Mouse (Mus musculus) gastrocnemius, adult 18-20 months (tissue): ENCODE measurements around the gene Bank1. TPM values are rescaled to one million over a fixed set of nuclear protein-coding genes. Genes with fewer than 3 reads are reported as not detected.

ENCODE experiments used
- DNase-seq: peaks from one replicate; pipeline ENCODE4 v3.0.0; 2021; ENCODE audit warnings: low spot score
- total RNA-seq, 2 experiments: library from RNA; stranded (reverse); gene quantifications; 2 replicates each; pipeline ENCODE4 v1.2.3; 2021

The Bank1 gene
- total RNA-seq, 2 experiments from 2014 or later = 0.14 to 0.38 TPM

DNA sequence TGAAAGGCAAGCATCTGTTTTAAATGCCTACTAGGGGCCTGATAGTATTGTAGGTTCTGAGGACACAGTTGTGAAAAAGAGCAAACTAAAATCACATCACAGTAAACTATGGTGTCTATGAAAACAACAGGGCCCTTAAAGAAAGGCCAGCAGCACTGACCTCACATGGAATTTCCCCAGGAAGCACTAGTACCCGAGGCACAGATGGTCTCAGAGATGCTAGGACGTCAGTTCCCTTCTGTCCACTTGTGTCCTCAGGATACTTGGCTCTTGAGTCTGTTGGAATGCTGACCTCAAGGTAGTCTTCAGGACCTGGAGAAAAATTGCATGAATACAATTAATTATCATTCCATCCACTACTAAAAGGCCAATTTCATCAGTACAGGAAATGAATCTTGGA, 71.2 kb downstream of the Bank1 start:
- DNase-seq = no peak

DNA sequence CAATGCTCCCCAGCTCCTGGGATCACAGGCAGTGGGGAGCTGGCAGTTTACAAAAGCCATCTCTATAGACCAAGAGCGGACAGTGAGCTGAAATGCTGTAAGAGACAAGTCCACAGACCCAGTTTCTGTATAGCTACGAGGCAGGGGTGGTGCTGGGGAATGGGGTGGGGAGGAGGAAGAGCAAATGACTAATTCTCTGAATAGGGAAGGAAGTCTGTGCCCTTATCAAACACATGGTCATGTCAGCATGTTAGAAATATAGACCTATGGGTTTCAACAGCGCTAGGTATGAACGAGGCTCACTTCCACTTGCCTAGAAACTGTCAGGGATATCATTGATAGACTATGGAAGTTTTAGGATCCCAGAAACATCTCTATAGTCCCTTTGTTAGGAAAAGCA, 73.0 kb downstream of the Bank1 start:
- DNase-seq = no peak

DNA sequence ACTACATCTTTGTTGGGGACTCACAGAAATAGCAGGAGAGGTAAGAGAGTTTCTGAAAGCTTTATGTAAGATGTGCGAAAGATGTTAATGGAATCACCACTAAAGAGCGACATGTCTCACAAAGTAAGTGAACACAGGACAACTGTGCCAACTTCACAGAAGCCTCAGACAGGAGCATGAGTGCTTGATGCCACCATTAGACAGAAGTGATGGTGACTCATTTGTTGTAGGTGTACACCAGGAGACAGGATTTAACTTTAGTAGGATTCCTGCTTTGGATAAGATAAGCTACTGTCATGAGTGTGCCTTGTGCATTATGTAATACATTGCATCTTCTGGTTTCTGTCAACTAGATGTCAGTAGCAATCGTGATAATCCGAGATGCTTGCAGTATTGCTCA, 74.3 kb downstream of the Bank1 start:
- no peak for DNase-seq

DNA sequence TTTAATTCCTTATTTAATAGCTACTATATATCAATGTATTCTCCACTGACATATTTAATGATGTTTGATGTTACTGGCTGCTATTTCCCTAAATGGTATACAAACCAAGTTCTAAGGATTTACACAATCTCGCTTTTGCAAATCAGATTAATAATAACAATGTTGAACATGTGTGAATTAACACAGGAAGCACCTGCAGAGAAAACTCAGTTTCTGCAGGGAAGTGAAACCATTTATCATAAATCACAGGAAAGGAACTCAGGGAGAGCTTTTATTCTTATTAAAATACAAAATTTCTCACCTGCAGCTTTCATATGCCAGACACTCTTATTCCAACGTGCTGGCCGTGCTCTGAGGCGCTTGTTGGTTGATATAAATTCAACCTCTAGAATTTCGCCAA, 78.5 kb downstream of the Bank1 start:
- DNase-seq = no peak

DNA sequence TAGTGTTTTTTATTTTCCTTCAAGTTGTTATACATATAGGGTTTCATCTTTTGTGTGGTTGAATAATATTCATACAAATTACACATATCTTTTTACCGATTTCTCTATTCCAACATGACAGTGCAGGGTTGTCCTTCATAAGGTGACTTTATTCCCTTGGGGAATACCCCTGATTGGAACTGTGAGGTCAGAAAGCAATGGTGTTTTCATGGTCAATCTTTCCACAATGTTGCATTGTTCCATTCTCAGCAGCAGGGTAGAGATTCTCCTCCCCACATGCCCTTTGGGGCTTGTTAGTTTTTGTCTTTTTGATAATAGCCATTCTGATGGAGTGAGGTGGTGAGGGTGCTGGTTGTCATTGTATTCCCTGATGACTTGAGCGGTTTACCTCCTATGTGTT, 80.9 kb downstream of the Bank1 start:
- DNase-seq = no peak

DNA sequence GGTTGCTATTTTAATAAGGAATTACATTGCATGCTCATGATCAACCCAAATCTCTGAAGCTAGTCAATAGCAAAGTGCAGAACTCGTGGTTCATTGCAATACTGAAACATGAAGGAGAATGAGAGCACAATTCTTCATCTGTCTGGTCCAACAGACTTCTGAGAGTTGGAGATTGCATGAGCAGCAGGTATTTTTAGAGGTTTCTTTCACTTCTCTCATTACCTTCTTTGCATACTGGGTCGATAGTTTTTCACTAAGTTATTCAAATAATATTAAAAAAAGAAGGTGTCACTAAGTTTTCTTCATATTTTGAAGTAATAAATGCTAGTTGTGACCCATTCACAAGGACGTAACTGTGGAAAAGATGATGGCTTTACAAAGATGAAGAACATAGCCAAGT, 87.1 kb downstream of the Bank1 start:
- no peak for DNase-seq

DNA sequence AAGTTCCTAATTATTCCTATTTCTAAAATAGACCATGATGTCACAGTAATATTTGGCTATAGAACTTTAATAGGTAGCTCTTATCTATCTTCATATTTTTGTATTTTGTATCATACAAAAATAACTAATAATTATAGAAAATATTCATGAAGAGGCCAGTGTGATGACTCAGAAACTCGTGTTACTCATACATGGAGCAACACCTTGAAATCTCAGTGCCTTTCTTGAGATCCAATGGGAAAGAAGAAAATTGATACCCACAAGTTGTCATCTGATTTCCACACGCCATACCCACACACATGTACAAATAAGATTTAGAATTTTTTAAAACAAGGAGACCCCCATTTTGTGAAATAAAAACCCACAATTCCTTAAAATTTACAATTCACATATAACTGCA, 92.4 kb downstream of the Bank1 start:
- DNase-seq = no peak

DNA sequence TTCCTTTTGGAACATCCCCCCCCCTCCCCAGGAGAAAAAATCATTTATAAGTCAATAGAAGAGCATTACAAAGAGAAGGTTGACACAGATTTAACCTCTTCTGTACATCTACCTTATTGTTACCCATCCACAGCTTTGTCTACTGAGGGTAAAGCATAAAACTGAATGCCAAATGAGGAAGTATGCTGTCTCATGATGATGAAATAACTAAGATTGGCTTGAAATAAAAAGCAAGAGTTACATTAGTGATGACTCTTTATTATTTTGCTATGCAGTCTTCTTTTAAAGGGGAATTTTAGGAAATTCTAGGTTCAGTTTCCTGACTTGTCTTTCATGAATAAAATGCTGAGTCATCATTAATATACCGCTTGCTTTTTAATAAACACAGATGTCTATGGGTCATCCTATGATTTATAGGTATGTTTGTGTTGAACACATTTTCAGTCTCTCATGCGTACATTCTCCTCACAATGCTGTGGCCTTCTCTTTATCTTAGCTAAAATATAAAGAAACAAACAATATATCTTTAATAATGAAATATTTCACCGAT, 95.2 kb downstream of the Bank1 start:
- no peak for DNase-seq

DNA sequence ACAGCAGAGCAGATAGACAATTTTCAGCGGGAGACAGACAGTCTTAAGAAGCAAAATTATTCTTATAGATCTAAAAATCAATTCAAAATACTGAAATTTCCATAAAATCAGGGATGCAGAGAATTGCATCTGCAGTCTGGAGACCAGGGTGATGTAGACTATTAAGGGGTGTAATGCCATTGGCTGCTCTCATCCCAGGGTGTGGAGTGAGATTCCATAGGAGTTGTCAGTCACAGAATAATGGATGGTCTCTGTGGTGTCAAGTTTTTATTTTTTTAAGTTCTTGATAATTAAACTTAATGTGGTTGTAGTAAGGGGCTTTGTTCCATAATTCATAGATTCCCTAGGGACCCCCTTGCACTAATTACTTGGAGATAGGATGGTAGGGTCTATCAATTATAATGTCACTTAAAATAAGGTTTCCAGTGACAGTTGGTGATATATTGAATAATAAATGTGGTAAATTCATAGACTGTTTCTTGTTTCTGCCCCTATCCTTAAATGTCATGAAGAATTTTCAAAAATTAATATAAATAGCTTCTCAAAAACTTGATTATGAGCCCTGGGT, 136.1 kb downstream of the Bank1 start:
- no peak for DNase-seq

DNA sequence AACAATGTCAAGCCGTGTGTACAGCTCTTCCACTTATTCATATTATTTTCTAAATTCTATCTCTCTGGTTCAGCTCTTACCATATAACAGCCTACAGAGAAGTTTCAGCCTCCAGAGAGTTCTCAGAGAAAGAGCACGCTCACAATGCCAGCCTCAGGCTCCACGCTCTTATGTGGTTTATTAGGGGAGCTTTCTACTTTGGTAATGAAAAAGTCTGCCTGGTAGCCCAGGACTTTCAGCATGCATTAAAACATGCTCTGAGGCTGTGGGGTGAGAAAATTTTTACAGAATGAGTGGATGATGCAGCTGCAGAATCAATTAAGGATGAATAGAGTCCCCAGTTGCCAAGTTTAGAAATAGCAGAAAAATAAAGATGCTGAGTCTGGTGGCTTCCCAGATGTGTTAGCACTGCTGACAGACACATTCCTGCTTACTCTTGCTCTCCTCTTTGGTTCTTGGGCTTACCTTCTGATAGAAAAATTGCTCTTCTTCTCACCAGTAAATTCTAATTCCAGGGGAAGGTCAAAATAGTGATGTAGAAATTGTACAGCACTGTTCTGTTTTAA, 139.2 kb downstream of the Bank1 start:
- no peak for DNase-seq

DNA sequence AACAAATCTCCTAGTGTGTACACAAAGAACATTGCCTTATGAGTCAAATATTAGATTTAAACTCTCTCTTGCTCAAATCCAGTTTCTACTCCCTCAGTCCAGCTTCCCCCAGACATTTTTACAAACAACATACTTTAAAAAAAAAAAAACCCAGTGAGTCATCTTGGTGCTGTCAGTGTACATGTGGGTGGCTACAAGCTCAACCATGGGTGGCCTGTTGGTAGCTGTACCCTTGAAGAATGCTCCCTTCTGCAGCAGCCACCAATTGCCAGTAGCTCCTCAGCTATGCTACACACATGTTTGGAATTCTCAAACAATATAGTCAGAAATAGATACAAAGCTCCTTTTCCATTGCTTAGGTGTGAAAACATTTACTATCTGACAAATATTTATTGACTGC, 154.2 kb downstream of the Bank1 start:
- DNase-seq = no peak

DNA sequence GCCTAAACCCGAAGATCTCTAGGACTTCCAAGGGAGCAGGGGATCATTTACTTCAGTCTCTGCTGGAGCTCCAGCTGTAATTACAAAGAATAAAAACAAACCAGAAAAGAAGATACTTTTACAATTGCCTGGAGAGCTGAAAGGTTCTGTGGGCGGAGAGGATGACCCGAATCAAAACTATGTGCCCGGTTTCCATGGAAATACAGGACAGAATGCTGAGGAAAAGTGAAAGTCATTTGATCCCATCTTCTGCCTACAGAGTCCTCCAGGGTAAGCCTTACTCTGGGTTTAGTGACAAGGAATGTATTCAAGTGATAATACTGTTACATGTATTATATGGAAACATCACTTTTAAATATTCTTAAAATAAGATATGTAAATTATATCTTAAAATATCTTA, 157.8 kb downstream of the Bank1 start:
- DNase-seq = no peak

DNA sequence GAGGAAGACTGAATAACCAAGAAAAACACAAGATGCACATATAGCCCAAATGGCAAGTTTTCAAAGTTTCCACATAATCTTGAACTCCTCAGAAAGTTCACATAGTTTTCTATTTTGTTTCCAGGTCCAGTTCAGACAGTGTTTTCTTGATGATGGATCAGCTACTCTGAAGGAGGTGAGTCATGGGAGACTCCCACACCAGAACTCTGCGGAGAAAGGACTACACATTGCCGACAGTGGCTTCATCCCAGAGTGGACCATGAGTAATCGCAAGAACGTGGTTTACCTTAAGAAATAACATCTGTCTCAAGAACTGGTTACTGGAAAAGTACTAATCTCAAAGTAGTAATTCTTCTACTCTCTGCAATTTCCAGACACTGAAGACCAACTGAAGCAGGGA, 159.2 kb downstream of the Bank1 start:
- no peak for DNase-seq

DNA sequence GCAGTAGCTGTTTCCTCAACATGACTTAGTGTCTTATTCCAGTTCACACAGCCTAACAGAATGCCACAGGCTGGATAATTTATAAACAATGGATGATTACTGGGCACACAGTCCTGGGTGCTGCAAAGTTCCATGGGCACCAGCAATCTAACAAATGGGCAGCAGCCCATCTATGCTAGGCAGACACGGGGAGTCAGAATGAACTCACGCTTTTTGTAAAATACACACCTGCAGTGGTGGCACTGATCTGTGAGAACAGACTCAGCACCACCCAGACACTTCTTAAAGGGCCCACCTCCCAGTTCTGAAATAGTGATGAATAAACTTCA, 159.9 kb downstream of the Bank1 start:
- no peak for DNase-seq

DNA sequence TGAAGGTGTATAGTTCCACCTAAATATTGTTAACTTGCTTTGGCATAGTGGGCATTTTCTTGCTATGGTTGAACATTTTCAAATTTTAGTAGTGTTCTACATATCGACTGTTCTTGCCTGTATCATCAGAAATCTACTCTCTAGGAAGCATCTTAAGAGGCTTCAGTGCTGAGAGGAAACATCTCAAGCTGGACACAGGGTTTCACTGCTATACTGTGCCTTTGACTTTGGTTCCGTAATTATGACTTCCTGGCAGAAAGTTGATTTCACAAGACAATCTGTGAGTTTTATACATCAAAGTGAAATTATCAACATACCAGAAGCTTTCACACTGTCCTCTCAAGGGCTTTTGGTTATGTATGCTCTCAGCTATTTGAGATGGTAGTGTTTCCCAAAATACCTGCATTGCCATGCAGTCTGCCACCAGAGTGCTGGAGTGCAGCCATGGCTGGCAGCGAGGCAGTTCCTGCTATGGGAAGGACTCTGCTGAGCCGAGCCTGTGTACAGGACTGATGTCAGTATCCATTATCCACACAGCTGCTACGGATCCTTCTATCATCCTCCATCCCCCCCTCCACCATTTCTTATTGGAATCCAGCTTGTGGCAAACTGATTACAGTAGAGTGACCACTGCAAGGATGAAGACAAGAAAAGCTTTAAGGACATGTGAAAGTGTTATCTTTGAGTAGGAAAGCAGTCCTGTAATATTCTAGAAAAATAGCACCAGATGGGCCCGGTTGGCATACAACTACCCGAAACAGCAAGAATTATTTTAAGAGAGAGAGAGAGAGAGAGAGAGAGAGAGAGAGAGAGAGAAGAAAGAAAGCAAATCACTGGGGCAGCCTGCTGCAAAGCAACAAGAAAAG, 160.5 kb downstream of the Bank1 start:
- peak; percentile 37 for DNase-seq

DNA sequence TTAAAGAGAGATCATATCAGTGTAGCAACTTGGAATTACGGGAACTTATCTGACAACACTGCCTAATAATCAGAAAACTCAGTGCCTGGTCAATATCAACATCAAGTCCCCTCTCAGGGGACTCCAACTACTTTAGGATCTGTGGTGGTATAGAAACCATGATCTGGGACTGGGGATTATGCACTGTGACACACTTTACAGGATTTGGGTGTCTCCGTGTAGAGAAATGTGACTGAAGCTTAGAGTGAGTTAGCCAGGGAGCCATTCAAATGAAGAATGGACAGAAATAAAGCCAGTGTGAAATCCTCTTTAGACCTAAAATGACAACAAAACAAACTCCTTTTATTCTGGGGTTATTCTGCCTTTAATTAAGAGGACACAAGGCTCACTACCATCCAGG, 167.8 kb downstream of the Bank1 start:
- no peak for DNase-seq

DNA sequence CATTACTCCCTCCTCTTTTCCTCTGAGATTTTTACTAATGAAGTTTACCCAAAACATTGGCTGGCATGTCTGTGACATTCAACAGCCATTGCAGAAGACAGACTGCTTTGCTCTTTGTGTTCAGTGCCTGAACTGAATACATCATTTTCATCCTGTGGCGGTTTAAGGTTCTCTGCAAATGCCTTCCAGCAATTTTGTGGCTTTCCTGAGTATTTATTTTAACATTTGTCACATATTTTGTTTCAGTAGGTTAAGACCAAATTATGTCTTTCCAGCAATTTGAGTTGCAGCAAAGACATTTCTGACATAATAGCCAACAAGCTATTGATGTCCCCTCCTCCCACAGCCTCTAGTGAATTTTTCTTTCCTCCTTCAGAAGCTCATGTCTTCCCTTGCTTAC, 170.3 kb downstream of the Bank1 start:
- no peak for DNase-seq

DNA sequence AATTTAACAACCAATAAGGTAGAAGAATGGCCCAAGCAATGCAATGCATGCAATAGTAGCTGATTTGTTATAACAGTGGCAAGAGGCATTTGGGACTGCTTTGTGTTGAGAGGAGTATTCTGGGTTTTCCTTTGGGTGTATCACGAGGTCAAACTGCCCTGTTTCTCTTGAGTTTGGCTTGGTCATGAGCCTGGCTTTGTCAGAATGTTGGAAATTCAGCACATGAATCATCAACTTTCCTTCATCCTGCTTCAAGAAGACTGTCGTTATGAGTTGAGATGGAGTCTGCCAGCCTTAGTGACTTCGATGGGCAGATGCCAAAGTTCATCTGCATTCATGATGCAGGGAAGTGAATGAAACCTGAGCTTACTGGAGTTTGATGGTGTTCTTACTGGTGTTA, 175.0 kb downstream of the Bank1 start:
- no peak for DNase-seq

DNA sequence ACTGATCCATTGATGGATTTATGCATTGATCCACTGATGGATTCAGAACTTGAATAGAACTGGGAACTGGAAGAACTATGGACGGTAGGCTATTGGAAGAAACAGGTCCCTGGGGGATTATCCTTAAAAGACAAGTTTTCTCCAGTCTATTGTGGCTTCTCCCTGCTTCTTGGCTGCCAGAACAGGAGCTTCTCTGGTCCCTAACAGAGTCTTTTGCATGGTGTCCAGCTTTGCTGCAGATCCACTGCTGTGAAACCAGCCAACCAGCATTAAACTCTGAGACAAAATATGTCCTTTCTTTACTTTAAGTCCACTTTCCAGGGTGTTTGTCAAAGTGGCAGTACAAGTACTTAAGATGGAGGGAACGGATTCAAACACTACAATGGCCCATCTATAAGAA, 178.7 kb downstream of the Bank1 start:
- no peak for DNase-seq

DNA sequence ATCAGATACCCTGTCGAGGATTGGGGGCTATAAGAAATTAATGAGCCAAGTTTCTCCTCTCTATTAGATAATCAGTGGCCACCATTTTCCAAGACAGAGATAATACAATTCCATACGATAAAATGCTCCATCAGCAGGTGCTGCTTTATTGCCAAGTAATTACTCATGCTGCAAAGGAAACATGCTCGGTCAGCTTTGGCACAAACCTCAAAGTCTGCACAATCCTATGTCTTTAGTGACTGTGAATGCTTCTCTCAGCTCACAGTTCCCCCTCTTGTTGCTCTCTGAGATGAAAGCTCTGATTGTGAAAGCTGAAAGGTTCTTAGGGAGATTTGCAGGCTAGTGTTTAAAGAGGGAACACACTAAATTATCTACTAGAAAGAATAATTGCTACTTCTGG, 193.9 kb downstream of the Bank1 start:
- no peak for DNase-seq

DNA sequence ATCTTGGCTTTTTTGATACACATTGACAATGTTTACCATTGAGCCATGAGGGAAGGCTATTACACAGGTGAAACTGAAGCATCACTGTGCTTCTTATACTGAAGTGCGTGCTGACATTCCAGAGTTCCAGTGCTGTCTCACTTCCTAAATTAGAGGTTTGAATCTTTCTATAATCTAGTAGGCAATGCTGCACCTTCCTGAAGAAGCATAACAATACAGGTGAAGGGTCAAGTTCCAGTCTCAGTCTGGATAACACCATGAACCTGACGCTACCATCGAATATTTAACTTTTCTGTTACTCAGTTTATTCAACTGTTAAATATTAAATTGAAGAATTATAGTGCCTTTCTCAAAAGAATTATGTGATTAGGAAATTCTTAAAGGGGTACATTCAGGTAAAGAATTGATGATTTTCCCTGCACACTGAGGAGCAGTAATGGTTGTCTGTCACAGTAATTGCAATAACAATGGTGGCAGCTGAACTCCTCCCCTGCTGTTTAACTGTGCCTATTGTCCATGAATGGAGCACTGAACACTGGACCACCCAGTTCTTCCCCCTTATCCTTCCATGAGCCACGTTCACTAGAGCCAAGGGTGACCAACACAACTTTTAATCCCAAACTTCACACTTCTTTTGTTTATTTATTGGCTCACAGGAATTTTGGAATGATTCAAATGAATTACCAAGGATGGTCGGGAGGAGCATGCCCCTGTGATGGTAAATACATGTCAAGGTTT, 210.2 kb downstream of the Bank1 start:
- DNase-seq = no peak

DNA sequence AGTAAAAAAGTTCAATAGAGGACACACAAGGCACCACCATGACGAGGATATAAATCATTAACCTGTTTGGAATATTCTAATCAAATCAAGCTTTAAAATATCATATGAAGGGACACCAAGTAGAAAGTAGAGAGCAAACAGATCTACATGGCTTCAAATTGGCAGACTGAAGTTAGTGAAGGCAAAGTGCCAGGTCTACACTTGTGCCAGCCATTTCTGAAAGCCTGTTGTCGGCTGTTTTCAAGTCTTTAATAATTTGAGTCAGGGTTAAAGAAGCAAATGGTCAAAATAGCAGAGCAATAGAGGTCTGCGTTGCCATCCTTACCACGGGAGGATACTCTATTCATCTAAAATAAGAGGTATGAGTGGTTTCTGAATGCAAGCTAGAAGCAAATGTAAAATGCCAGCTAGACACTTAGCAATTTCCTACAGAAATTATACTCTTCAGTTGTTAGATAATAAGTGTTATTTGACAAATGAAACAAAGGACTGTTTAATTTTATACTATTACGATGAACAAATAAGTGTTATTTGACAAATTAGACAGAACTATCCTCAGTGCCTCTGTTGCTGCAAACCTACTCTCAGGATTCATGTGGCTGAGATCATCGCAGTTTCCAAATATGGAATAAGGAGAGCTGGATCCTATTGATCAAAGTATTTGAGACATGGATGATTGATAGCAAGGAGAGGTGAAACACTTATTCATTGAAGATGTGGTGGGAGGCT, 216.3 kb downstream of the Bank1 start:
- no peak for DNase-seq
